Mouse (Mus musculus) kidney, adult 2 months (tissue): ENCODE measurements around the gene Gbp2b.

Experiments
- CTCF ChIP-seq: fragments of 200-500 bp; conservative IDR thresholded peaks from 2 replicates; pipeline ENCODE4 v1.5.1; 2011; ENCODE audit warnings: low read depth, mild to moderate bottlenecking, control low read depth, low read length, moderate library complexity, mixed read lengths; ENCODE audit not compliant: insufficient read depth, insufficient read length
- POLR2A ChIP-seq: fragments of 200-500 bp; IDR thresholded peaks from one replicate; pipeline ENCODE4 v1.6.1; 2011; ENCODE audit warnings: low read depth, low read length, control low read depth

DNA sequence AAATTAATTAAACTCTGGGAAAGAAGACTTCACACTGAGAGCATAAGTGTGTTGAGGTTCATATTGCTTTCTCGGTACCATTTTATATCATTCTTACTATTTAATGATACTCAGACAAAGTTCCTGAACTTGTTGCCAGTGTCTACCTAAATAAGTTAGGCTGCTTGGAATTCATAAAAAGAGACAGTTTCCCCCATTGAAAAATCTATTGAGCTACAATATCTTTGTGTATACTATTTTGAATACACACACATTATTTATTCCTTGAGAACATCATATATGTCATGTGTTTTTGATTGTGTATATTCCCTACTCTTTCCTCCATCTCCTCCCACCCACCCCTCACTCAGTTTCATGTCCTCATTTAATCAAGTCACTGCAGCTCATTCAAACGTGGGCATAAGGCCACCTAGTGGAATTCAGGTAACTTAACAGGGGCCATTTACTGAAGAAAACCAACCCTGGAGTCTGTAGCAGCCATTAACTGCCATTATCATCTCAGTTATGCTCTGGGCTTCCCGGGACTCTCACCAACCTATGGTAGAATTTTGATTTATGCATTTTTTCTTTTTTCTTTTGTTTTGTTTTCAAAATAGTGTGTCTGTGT, 26.4 kb downstream of the Gbp2b start:
- TF ChIP-seq POLR2A (no peak), CTCF (peak; percentile 21; the same call in 1 of the 2 replicates)
